Mouse (Mus musculus) hematopoietic multipotent progenitor cell, adult 10-12 weeks (in vitro differentiated cells): ENCODE data around the gene Bves. TPM values are rescaled to one million over a fixed set of nuclear protein-coding genes. Genes with fewer than 3 reads are reported as not detected.

ENCODE experiments used
- polyA plus RNA-seq: library from polyadenylated mRNA; stranded (reverse); fragments of >175 nt; gene quantifications from 2 replicates; pipeline ENCODE4 v1.2.3, GENCODE M21; 2012; ENCODE audit warnings: low replicate concordance

Gene Bves
- not detected in 2 replicates for polyA plus RNA-seq

DNA sequence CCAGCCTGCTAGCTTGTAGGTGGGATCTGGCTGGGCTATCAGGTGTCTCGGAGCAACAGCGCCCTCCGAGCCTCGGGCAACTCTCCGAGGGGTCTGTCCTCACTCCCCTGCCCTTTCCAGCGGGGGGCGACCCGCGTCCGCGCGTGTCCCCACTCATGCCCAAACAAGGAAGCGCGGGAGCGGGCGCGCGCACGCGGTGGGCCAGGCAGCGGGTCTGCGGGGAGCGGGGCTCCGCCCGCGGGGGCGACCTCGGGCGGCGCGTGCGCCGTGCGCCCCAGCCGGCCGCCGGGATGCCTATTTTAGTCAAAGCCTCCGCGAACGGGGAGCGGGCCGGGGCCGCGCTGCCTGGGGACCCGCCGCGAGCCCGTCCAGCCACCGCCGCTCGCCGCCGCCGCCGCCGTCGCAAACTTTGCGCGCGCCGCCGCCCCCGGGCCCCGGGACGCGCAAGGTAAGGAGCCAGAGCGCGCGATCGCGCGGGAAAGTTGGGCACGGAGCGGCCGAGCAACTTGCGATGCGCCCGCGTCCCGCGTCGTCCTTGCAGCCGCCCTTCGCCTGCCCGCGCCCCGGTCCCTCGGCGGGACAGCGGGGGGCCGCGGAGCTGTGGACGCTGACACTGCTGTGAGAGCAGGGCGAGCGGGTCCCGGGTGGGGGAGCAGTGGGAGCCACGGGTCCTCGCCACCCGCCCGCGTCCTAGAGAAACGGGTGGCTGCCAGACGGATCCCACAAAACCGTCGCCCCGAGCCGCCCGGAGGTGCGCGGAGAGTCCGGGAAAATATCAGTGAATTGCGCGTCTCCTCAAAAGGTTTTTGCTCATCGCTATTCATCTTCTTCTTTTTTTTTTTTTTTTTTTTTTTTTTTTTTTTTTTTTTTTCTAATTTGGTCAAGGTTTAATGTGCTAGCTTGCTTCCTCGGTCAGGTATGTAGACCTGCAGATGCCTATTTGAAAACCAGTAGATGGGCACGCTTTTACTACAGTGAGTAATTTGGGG is at the start of gene Bves:
Gene Bves (plus strand): TSS at position 339 of the 989 bp plus-strand sequence.

Other genes starting within 250 kb of the Bves start
- not detected in 2 replicates for gene Popdc3, start 157.7 kb upstream of the Bves start, polyA plus RNA-seq
- not detected in 2 replicates for gene Lin28b, start 150.6 kb downstream of the Bves start, polyA plus RNA-seq
- 2.4 and 2.9 TPM in 2 replicates for gene Hace1, start 242.1 kb downstream of the Bves start, polyA plus RNA-seq